Mouse (Mus musculus) erythroblast, embryonic 14.5 days (primary cell): ENCODE results near the gene Rab37.

Source experiments
- GATA1 ChIP-seq: IDR thresholded peaks from 2 replicates; pipeline ENCODE4 v1.6.1; 2012; ENCODE audit warnings: low read length, inconsistent platforms, mixed read lengths
- TAL1 ChIP-seq: IDR thresholded peaks from 3 replicates; pipeline ENCODE4 v1.6.1; 2012; ENCODE audit warnings: low read length, inconsistent platforms, mixed read lengths

- TF ChIP-seq GATA1 (no peak), TAL1 (no peak)
Measured at GRCm38 (mm10) chr11:115100741-115101140, 9.5 kb downstream of the Rab37 start.
